Mouse (Mus musculus) forebrain, postnatal 0 days (tissue): ENCODE data around the gene Tnfaip6. TPM values are rescaled to one million over a fixed set of nuclear protein-coding genes. Genes with fewer than 3 reads are reported as not detected.

Experiments used
- ATAC-seq: fragments of 200-750 bp; cut with Nextera tagmentation; 2 replicates; pipeline ENCODE4 v1.8.0; 2017; ENCODE audit warnings: mild to moderate bottlenecking, moderate library complexity
- DNase-seq: peaks from one replicate; pipeline ENCODE4 v3.0.0-alpha.2; 2015
- H3K27ac ChIP-seq: fragments of 300-500 bp; sonication (generic); 2 replicates; pipeline ENCODE4 v1.5.1; 2014; ENCODE audit warnings: low read depth, mild to moderate bottlenecking, antibody characterized with exemption, low read length, moderate library complexity, mixed read lengths
- H3K27me3 ChIP-seq: fragments of 300-500 bp; sonication (generic); 2 replicates; pipeline ENCODE4 v1.6.1; 2014; ENCODE audit warnings: mild to moderate bottlenecking, low read length, mixed read lengths; ENCODE audit not compliant: insufficient read depth
- H3K36me3 ChIP-seq: fragments of 300-500 bp; sonication (generic); 2 replicates; pipeline ENCODE4 v1.6.1; 2014; ENCODE audit warnings: mild to moderate bottlenecking, moderate library complexity; ENCODE audit not compliant: insufficient read depth
- H3K4me1 ChIP-seq: fragments of 300-500 bp; sonication (generic); 2 replicates; pipeline ENCODE4 v1.6.1; 2014; ENCODE audit warnings: antibody characterized with exemption; ENCODE audit not compliant: insufficient read depth
- H3K4me2 ChIP-seq: fragments of 300-500 bp; sonication (generic); 2 replicates; pipeline ENCODE4 v1.6.1; 2014; ENCODE audit warnings: low read depth, mild to moderate bottlenecking, moderate library complexity
- H3K4me3 ChIP-seq: fragments of 300-500 bp; sonication (generic); 2 replicates; pipeline ENCODE4 v1.5.1; 2014; ENCODE audit warnings: low read depth, low read length, mixed read lengths
- H3K9ac ChIP-seq: fragments of 300-500 bp; sonication (generic); 2 replicates; pipeline ENCODE4 v1.6.1; 2014; ENCODE audit warnings: mild to moderate bottlenecking
- H3K9me3 ChIP-seq: fragments of 300-500 bp; sonication (generic); 2 replicates; pipeline ENCODE4 v1.6.1; 2016; ENCODE audit warnings: low read length
- CTCF ChIP-seq: sonication (generic); IDR thresholded peaks from 2 replicates; pipeline ENCODE4 v1.5.1; 2016; ENCODE audit warnings: antibody characterized with exemption, control low read depth, low read depth
- WGBS: fragments of 180-500 bp; shearing (Covaris S2); extraction: QIAGEN DNeasy Blood & Tissue Kit; methylation state at CpG from one replicate; pipeline ENCODE4 v1.1.7; 2014; 5-methylcytosine and 5-hydroxymethylcytosine counted together
- polyA plus RNA-seq: library from polyadenylated mRNA; unstranded; fragments of >200 nt; fragmentation: Nextera tagmentation; extraction: Ambion mirVana; gene quantifications from 2 replicates; pipeline ENCODE4 v1.2.1, GENCODE M21; 2015
- total RNA-seq: library from RNA; depleted of rRNA; stranded (reverse); fragments of >200 nt; gene quantifications from 2 replicates; pipeline ENCODE4 v1.2.3, GENCODE M21; 2014

Tnfaip6 gene
- total and polyA plus RNA-seq, 2 experiments from 2014 or later, result 5.0 TPM

DNA sequence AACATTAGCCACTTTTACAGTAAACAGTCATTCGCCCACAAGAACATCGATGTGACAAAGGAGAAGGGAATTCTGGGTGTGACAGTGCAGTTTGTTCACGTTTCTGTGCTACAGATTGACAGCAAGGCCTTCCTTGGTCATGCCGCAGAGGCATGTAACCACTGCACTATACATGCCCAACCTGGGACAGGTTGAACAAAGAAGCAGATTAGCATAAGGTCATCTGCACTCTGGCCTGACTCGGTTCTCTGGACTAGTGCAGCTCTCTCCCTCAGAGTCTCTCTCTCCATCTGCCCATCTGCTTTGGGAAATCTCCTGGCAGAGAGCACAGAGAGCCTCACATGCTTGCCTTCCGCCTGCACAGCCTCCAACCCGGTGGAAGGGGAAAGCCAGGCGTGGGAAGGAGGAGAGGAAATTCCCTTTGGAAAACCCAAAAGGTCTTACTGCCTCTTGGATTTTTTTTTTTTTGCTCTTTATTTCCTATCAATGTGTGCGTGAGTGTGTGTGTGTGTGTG lies 24.4 kb upstream of the Tnfaip6 start:
- H3K9ac ChIP-seq, result no peak overlapping the region
- no peak for ATAC-seq
- no peaks in the 10 kb centered on the region for H3K4me1 ChIP-seq

DNA sequence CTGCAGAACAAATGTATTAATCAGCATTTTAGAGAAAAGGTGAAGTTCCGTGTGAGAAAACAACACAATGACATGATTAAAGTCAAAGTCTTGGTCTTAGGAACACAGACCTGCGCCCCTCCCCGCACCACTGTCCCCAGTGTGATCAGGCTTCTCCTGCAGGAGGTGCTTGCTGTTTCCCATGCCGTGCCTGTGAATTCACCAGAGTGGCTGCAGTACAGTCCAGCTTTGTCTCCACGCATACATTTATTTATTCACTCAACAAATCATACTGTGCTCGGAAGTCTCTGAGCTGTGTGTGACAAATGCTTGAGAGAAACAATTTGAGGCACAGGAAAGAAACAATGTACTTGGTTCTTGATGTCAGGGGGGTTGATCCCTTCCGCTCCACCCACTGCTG lies 21.4 kb upstream of the Tnfaip6 start:
- Histone ChIP-seq H3K4me3 (no peak overlapping the region), H3K4me2 (peak overlapping the region; percentile 5; the same call in 1 of the 2 replicates), H3K4me1 (no peaks in the 10 kb centered on the region), H3K27ac (no peak overlapping the region), H3K36me3 (no peaks in the 10 kb centered on the region), H3K9me3 (no peaks in the 10 kb centered on the region), H3K27me3 (no peaks in the 10 kb centered on the region), H3K9ac (no peak overlapping the region)
- TF ChIP-seq CTCF, result no peak
- WGBS, result 25% methylated on average over 7 of the region's 7 CpGs
- DNase-seq, result no peak
- no peak for ATAC-seq

More for the DNA sequence above, 24.4 kb upstream of the Tnfaip6 start:
- Histone ChIP-seq H3K27ac (no peak overlapping the region), H3K36me3 (no peaks in the 10 kb centered on the region), H3K27me3 (no peaks in the 10 kb centered on the region), H3K9me3 (no peaks in the 10 kb centered on the region), H3K4me3 (no peak overlapping the region), H3K4me2 (no peak overlapping the region)
- no peak for TF ChIP-seq CTCF
- 71% methylated on average over 9 of the region's 9 CpGs for WGBS
- DNase-seq, result no peak

DNA sequence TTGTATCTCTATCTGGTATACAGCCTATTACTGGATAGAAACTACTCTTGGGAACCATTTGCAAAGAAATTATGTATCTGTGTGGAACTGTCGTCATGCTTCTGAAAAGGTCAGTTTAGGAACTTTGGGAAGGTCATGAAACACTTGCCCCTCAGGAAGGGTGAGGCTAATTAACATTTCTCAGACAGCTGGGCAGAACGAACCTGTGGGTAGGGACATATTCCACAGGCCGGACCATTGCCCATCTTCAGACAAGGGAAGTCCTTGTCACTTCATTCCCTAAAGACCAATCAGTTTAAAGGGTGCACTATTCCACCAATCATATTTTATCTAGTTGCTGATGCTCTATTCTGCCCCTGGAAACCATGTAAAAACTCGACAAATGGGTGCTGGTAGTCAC lies 10.7 kb upstream of the Tnfaip6 start:
- Histone ChIP-seq H3K27ac (no peak overlapping the region), H3K36me3 (no peaks in the 10 kb centered on the region), H3K4me1 (no peaks in the 10 kb centered on the region), H3K9ac (no peak overlapping the region), H3K4me3 (no peak overlapping the region), H3K4me2 (no peak overlapping the region), H3K9me3 (no peaks in the 10 kb centered on the region), H3K27me3 (no peaks in the 10 kb centered on the region)
- 82% methylated on average over 4 of the region's 4 CpGs for WGBS
- ATAC-seq, result no peak
- no peak for DNase-seq
- no peak for TF ChIP-seq CTCF

DNA sequence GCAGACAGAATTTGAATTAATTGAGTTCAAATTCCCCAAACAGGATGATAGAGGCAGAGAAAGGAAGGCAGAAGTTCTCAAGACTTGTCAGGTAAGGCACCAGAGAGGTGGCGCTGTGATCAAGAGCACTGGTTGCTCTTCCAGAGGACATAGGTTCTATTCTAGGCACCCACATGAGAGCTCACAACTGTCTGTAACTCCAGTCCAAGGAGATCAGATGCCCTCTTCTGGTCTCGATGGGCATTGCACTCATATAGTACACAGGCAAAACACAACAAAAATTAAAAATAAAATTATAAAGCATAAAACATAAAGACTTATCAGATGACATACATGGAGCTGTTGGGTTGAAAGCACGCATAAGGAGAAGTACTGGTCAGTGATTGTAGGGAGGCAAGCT lies 8.4 kb upstream of the Tnfaip6 start:
- no peaks in the 10 kb centered on the region for H3K9me3 ChIP-seq
- no peaks in the 10 kb centered on the region for H3K4me1 ChIP-seq
- no peak overlapping the region for H3K4me2 ChIP-seq
- H3K4me3 ChIP-seq, result no peak overlapping the region
- ATAC-seq (no peak), DNase-seq (no peak)
- no peak overlapping the region for H3K9ac ChIP-seq
- 94% methylated on average over 3 of the region's 3 CpGs for WGBS
- no peak for TF ChIP-seq CTCF
- no peaks in the 10 kb centered on the region for H3K36me3 ChIP-seq
- H3K27me3 ChIP-seq, result no peaks in the 10 kb centered on the region
- no peak overlapping the region for H3K27ac ChIP-seq

DNA sequence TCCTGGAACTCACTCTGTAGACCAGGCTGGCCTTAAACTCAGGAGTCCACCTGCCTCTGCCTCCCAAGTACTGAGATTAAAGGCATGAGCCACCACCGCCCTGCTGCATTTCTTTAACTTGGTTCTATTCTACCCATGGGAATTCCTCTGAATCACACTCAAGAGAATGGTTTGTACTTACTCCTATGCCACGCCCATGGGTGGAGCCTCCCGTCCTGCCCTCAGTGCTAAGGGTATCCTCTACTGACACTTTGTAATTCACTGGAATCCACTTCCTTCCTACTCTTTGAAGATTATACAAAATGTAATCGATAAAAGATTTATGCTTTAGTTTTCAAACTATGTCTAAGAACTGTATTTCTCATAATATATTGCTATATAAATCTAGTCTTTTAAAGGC lies 6.3 kb upstream of the Tnfaip6 start:
- Histone ChIP-seq H3K27me3 (no peaks in the 10 kb centered on the region), H3K4me1 (no peaks in the 10 kb centered on the region), H3K9me3 (no peaks in the 10 kb centered on the region), H3K36me3 (no peaks in the 10 kb centered on the region), H3K4me2 (no peak overlapping the region), H3K27ac (no peak overlapping the region), H3K4me3 (no peak overlapping the region), H3K9ac (no peak overlapping the region)
- DNase-seq, result no peak
- WGBS, result 91% methylated on average over 4 of the region's 4 CpGs
- TF ChIP-seq CTCF, result no peak
- ATAC-seq, result no peak

DNA sequence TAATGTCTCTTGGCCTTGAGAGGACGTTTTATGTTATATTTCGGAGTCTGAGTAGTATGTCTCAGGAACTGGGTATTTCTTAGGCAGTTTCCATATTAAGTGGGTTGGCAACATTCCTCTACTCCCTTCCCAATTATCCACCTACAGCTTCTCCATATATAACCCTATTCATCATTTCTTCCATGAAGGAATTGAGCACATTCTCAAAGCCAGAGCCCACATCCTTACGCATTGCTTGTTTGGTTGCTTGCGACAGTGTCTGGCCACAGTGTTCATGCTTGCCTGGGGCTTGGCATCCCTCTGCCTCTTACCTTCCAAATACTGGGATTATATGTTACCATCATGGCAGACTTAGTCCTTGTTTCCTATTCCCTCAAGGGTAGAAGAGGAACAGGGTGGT lies 3.2 kb upstream of the Tnfaip6 start:
- no peak overlapping the region for H3K4me2 ChIP-seq
- ATAC-seq, result no peak
- H3K27ac ChIP-seq, result no peak overlapping the region
- 0 out of 2 replicates have a peak, but pooled peaks cover 4% of the 10 kb centered on the region for H3K4me1 ChIP-seq
- H3K27me3 ChIP-seq, result no peaks in the 10 kb centered on the region
- DNase-seq, result no peak
- no peak overlapping the region for H3K9ac ChIP-seq
- 77% methylated on average over 4 of the region's 4 CpGs for WGBS
- no peaks in the 10 kb centered on the region for H3K9me3 ChIP-seq
- no peaks in the 10 kb centered on the region for H3K36me3 ChIP-seq
- H3K4me3 ChIP-seq, result no peak overlapping the region
- no peak for TF ChIP-seq CTCF

DNA sequence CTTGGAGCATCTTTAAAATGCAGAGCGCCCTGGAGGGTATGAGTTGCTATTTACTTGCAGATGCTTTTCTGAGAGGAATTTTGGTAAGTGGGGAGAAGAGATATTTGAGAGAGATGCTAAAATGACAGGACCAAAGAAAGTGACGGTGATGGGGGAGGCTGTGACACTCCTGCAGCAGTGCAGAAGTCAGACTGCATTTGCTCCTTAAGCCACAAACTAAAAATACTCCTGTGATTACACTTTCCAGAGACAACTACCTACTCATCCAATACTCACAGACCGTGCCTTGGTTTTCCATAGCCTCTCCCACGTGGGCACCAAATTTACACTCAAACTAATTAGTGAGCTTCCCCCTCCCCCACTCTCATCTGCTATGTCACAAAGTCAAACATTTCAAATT lies 2.7 kb upstream of the Tnfaip6 start:
- no peak overlapping the region for H3K27ac ChIP-seq

More for the DNA sequence above, 2.7 kb upstream of the Tnfaip6 start:
- ATAC-seq, result no peak
- DNase-seq, result no peak
- no peaks in the 10 kb centered on the region for H3K27me3 ChIP-seq
- TF ChIP-seq CTCF, result no peak
- no peak overlapping the region for H3K4me2 ChIP-seq
- H3K9me3 ChIP-seq, result no peaks in the 10 kb centered on the region
- no peak overlapping the region for H3K9ac ChIP-seq
- H3K4me3 ChIP-seq, result no peak overlapping the region
- 0 out of 2 replicates have a peak, but pooled peaks cover 4% of the 10 kb centered on the region for H3K4me1 ChIP-seq
- 71% methylated on average over 4 of the region's 4 CpGs for WGBS
- H3K36me3 ChIP-seq, result no peaks in the 10 kb centered on the region
